Mouse (Mus musculus): ENCODE measurements at regions not wholly inside any gene's neighbourhood (a gene's known extent, or its start where the extent isn't known, plus 50 kb on each side); places are given as distances from the start of the nearest gene placed in this dataset.

- no peak for ATAC-seq (replicated peaks; ENCODE audit: low FRiP score, poor library complexity, severe bottlenecking)
Observed at GRCm38 (mm10) chr11:114122175-114122574, 55.3 kb upstream of the Sdk2 start.

GRCm38 (mm10) chr11:114119135-114119534, 52.3 kb upstream of the Sdk2 start:
- no peak for ATAC-seq (replicated peaks; ENCODE audit: low FRiP score, poor library complexity, severe bottlenecking)
